Mouse (Mus musculus): ENCODE data around the gene Tgif2lx2. TPM values are rescaled to one million over a fixed set of nuclear protein-coding genes. Genes with fewer than 3 reads are reported as not detected.
"Not testable (repeated sequence)": the region's sequence is repeated elsewhere in the genome, so short reads cannot be mapped to it uniquely, and the experiment has no call there.

Tgif2lx2 gene
- not detected for polyA plus RNA-seq (2017; shearing (Covaris generic))

DNA sequence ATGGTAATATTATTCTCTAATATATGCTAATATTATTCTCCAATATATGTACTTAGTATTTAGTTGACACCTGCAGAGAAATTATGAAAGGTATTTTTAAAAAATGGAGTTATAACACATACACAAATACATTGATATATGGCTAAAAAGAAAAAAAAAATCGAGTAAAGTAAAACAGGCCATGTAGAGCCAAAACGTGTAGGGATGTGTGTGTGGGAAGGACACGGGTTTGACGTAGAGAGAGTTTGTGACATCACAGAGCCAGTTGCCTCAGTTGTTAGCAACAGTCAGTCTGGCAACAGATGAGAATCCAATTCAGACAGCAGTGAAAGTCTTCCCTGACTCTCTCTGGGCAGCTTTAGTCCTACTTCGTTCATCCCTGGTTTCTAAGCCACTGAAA is at the start of gene Tgif2lx2:
Gene Tgif2lx2 (plus strand): TSS at position 301 of the 400 bp plus-strand sequence.
- not testable (repeated sequence) for ATAC-seq

Other genes starting within 250 kb of the Tgif2lx2 start
- not detected for gene Tgif2lx1, start 53.5 kb downstream of the Tgif2lx2 start, polyA plus RNA-seq (2017; shearing (Covaris generic))